ENCODE assay signal across 8 mouse cellular contexts in genomic region chr8:124286461-124287124, GRCm38 (mm10). TPM values are rescaled to one million over a fixed set of nuclear protein-coding genes. Genes with fewer than 3 reads are reported as not detected.
A peak's percentile ranks its signal among the peaks of the same experiment; 100 is the strongest.
DNase-seq lines count a peak whose midpoint lies in the region; ATAC-seq and TF ChIP-seq lines count a peak whose summit lies in the region.

No protein-coding gene starts in this region.

- H3K27ac ChIP-seq in gastrocnemius, adult 2 months: peak overlapping the region; percentile 89
- peak overlapping the region; percentile 91 for H3K27ac ChIP-seq in midbrain, embryonic 13.5 days

- no peaks in the 10 kb centered on the region for H3K27me3 ChIP-seq in midbrain, embryonic 13.5 days

- H3K9ac ChIP-seq in midbrain, embryonic 13.5 days (replicated peaks): no peak overlapping the region

- H3K4me2 ChIP-seq in midbrain, embryonic 13.5 days (replicated peaks): no peak overlapping the region

- H3K4me1 ChIP-seq in midbrain, embryonic 13.5 days (replicated peaks): peaks cover 78% of the 10 kb centered on the region

- intact Hi-C loops in gastrocnemius, adult 2 months (cut with DNase I): no loop called here

- 0 out of 2 replicates have a peak, but pooled peaks have one; percentile 10 for ATAC-seq in midbrain, embryonic 13.5 days
- ATAC-seq in erythroblast, adult 5-6 weeks (replicated peaks; ENCODE audit: low FRiP score, poor library complexity, severe bottlenecking): no peak

- no peak for DNase-seq in gastrocnemius, adult 2 months
- no peak for DNase-seq in gastrocnemius, adult 8-10 months (ENCODE audit: low spot score in 2 of 2)
- DNase-seq in thymus, postnatal 0 days (ENCODE audit: low spot score): peak; percentile 75
- no peak for DNase-seq in thymus, postnatal 25 days
- DNase-seq in right cerebral cortex, postnatal 4 days: no peak
- no peak for DNase-seq in frontal cortex, postnatal 10 days (ENCODE audit: low spot score in 2 of 2)

- 61% methylated on average over 4 of the region's 4 CpGs for WGBS in midbrain, embryonic 13.5 days

- no peaks in the 10 kb centered on the region for H3K9me3 ChIP-seq in midbrain, embryonic 13.5 days

- no peaks in the 10 kb centered on the region for H3K36me3 ChIP-seq in midbrain, embryonic 13.5 days

- peak; percentile 39 for TF ChIP-seq CTCF in gastrocnemius, adult 2 months (IDR thresholded peaks at IDR 0.05)

- no peak overlapping the region for H3K4me3 ChIP-seq in gastrocnemius, adult 2 months
- no peak overlapping the region for H3K4me3 ChIP-seq in midbrain, embryonic 13.5 days (replicated peaks)

RNA-seq across cellular contexts. Expression of gene Galnt2, which starts 55.4 kb away (rescaled TPM):
- total RNA-seq in gastrocnemius, adult 2 months (2021): 10 to 100 TPM; 35.6 to 37.2 TPM
- 10 to 100 TPM; 43.1 to 54.1 (median 49.5) TPM for total RNA-seq in gastrocnemius, adult 8-10 months (2022)
- polyA plus RNA-seq in thymus, postnatal 0 days (2015; fragmentation: Nextera tagmentation; extraction: Ambion mirVana): 70.9 and 73.9 TPM in 2 replicates
- polyA plus RNA-seq in midbrain, embryonic 13.5 days (2015; fragmentation: Nextera tagmentation; extraction: Ambion mirVana): 47.2 and 53.5 TPM in 2 replicates
- total RNA-seq in erythroblast, adult 5-6 weeks (2015; ENCODE audit: low replicate concordance): 18.2 and 26.9 TPM in 2 replicates
- 0.51 and 21.3 TPM in 2 replicates for total RNA-seq in erythroblast, adult 5-6 weeks (2017; ENCODE audit: low replicate concordance)
